Mouse (Mus musculus): ENCODE data around the gene Treml1.
"Not testable (repeated sequence)": the region's sequence is repeated elsewhere in the genome, so short reads cannot be mapped to it uniquely, and the experiment has no call there.

The Treml1 gene

DNA sequence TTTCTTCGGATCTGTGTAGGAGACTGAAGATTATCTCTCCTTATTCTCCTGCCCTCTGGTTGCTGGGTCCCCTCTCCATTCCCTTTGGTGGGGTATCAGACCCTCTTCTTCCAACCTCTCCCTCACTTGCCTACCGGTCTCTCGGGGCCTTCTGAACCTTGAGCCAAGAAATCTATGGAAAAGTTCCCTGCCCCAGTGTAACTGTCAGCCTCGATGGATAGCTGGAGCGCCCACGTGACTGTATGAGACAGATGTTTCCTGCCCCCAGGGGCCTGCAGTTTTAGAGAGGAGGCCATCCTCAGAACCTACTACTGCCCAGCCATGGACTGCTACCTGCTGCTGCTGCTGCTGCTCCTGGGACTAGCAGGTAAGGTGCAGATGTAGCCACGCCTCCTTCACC, at the start of gene Treml1:
TSS of gene Treml1 (plus strand) at position 301 of the 400 bp plus-strand sequence.
- DNase-seq (ENCODE audit: low spot score in 2 of 2) = no peak

DNA sequence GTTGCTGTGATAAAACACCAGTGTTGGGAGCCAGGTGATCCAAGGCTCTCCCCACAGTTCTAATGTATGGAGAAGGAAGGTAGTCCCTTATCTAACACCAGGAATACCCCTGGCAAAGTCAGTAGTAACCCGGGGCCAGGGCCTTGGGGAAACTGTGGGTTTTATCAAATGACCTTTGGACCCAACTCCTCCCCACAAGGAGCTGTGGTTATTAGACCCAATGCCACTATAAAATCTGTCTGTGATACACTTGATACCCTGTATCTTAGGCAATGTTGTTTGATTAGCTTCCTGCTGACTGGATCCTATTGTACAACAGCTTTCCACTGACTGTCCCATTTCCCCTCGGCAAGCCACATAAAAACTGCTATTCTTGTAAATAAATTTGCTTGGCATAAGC, 47.6 kb upstream of the Treml1 start:
- DNase-seq (ENCODE audit: low spot score in 2 of 2) = no peak

DNA sequence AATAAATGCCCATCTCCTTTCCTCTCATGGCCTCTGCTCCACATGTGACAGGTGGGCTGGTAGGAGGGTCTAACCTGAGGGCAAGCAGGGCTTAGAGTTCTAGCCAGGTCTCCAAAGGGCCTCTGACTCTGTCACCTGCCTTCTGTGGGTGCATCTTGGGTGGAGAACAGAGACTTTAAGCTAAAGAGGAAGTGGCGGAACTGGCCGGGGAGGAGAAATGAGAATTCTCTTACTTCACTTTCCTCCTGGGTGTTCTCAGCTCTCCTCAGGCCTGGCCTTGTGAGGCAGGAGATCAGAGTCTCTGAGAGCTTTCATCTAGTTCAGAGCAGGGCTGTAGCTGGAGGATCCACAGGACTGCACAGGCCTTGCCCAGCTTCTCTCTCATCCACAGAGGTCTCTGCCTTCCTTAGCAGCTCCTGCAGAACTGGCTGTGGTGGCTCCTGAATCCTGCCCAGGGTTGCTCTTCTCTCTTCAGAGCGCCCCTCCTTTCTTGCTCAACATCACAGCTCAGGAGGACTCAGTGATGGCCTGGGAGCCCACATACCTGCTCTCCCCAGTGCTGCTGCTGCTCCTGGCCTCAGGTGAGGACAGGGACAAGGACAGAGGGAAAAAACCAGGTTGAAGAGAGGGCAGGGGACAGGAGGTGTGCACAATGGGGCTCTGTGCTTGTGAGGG, 43.7 kb upstream of the Treml1 start, which contains the start of gene B430306N03Rik:
TSS of gene B430306N03Rik (plus strand) at position 237 of the 675 bp plus-strand sequence.
- DNase-seq (ENCODE audit: low spot score in 2 of 2) = not testable (repeated sequence)

DNA sequence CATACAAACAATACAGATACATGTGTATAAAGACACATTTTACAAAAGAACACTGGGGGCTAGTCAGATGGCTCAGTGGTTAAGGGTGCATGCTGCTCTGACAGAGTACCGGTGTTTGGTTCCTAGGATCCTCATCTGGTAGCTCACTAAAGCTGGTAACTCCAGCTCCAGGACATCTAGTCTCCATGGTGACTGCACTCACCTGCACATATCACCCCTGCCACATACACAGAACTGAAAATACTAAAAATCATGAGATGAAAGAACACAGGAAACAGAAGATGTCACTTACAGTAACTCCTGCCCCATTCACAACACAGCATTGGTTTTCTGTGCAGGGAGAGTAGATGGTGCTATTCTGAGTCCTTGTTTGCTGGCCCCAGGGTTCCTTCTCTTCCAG, 41.0 kb upstream of the Treml1 start:
- no peak for DNase-seq (ENCODE audit: low spot score in 2 of 2)

DNA sequence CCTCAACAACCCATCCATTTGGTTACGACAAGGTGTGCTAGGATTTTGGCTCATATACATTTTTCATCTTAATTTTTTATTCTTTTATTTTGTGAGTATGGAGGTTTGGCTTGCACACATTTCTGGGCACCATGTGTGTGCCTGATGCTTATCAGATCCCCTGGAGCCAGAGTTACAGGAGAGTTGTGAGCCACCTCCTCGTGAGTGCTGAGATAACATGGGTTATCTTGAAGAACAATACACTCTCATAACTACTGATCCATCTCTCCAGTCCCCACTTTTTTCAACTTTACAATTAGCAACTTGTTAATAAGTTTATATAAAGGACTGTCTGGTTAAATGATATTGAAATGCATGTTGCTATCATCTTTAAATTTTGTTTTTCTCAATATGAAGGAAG, 38.4 kb upstream of the Treml1 start:
- DNase-seq (ENCODE audit: low spot score in 2 of 2) = no peak

DNA sequence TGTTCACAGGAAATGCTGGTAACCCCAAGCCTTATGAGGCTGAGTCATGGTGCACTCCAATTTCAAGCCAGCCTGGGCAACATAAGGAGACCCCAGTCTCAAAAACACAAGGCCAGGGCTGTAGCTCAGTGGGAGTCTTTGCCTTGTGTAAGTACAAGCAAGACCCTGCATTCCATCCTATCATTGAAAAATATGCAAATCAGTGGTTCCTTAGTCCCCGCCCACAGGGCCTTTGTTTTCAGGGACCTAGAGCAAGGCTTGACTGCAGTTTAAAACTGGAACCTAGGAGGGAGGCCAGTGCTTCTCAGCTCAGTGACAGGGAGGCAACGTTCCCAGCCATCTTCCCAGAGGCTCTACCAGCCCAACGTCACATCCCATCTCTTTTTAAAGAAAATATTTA, 36.5 kb upstream of the Treml1 start:
- DNase-seq (ENCODE audit: low spot score in 2 of 2) = no peak

DNA sequence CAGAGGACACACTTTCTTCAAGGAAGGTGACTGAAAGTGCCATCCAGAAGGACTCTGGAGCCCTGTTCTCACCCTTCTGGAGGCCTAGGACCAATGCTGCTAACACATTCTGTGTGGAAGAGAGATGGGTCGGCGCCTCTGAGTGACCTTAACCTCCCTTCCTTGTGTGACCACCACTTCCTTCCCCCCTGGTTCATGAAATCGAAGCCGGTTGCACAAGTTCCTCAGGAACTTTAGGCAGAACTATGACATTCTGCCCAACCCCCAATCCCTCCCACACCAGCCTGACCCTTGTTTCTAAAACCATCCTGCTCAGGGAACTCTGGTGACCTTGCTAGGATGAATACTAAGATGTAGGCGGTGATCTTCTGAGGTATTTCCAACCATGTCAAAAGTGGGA, 35.5 kb upstream of the Treml1 start:
- DNase-seq (ENCODE audit: low spot score in 2 of 2) = no peak

DNA sequence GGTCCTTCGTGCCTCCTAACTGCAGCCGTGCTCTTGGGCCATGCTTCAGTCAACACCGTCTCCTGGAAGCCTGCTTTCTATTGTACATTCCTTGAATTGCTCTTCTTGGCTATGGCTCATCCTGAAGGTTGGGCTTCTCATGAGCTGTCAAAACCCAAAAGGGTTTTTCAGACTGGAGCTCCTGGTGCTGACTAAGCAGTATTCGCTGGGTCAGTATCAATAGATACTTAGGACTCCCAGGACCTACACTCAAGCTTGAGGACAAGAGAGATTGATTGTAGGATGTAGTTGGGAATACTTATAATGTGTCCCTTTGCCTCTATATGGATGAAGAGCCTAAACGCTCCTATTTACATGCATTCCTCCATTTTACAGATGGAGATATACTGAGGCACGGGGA, 34.6 kb upstream of the Treml1 start:
- no peak for DNase-seq (ENCODE audit: low spot score in 2 of 2)

DNA sequence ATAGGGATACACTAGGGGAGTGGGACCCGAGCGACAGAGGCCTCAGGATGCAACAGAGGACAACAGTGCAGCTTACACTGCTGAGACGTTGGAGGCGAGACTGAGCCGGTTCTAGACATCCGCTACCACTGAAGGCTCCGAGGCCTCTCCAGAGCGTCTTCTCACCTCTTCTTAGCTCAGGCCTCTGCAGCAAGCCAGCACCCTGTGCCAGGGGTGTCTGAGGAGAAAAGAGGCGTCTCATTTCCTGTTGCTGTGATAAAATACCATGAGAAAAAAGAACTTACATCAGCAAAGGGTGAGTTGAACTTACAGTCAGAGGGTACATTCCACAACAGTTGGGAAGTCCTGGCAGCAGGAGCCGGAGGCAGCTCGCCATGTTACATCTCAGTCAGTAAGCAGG, 34.1 kb upstream of the Treml1 start:
- no peak for DNase-seq (ENCODE audit: low spot score in 2 of 2)

DNA sequence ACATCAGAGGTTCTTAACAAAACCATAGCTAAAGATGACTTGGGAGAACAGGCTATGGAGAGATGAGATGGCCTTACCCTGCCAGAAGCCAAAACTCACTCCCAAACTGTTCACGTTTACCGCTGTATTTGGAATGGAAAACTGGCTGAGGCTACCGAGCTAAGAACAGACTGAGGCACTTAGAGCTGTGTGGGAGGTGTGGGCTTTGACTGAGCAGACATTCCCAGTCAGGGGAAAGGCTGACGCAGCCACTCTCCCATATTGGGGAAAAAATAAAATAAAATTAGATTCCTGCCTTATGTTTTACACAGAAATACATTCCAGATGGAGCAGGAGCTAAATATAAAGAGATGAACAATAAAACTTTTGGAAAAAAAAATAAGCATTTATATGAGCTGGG, 33.1 kb upstream of the Treml1 start:
- peak; percentile 22 to 37 for DNase-seq (ENCODE audit: low spot score in 2 of 2)

DNA sequence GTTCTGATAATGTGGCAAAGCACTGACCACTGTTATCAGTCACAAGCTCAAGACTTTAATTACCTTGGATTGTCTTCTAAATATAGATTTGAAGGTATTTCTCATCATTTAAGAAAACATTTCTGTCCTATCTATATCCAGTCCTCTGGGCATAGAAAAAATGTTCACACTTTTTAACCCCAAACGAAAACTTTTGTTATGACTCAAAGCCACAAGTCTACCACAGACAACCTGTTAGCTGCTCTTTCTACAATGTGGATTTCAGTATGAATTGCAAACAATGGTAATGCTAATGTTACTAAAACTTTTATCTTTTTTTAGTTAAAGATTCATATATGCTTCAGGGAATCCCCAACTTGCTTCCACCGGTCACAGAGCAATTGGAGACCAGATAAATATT, 27.2 kb upstream of the Treml1 start:
- no peak for DNase-seq (ENCODE audit: low spot score in 2 of 2)

DNA sequence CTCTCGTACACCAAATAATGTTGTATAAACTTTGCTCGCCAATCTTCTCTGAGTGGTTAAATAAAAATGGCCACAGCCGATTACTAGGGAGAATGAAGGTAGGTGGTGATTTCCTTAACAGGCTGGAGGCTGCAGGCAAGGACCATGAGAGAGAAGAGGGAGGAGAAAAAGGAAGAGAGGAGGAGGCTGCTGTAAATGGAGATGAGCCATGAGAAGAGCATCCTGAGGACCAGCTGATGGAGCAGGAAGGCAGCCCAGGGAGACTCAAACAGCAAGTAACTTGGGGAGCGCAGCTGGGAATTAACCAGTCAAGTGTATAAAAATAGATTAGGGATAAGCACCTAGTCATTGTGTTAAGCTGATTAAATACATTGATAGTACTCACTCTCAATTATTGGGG, 25.5 kb upstream of the Treml1 start:
- DNase-seq (ENCODE audit: low spot score in 2 of 2) = no peak

DNA sequence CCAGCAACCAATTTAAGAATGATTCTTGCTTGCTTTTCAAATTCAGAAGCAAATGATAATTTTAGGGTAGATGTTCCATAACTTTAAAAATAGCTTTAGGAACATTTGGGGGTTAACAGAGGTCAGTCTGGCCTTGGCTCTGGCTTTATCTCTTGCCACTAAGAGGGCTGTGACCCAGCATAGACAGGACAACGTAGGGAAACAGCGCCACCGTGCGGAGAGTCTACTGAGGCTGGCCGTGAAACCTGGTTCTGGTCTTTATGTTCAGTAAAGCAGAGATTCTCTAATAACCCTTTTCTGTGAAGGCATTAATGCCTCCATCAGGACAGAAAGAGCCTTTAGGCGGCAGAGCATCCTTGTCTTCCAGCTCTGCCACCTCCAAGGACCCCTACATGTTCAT, 22.9 kb upstream of the Treml1 start:
- DNase-seq (ENCODE audit: low spot score in 2 of 2) = peak; percentile 84 to 87

DNA sequence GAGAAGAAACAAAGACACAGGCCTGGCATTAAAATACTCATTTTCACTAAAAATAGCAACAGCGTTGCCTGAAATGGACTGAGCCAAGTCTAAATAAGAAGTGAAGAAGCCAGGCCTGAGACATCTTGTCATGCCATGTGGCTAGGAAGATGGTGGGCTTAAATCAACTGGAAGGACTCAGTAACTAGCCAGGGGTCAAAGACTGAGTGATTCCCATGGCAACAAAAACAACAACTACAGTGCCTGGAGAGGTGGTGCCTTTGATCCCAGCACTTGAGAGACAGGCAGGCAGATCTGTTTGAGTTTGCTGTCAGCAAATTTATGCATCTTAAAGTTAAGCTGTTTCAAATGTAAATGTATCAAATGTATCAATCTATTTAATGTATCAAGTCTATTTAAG, 19.4 kb upstream of the Treml1 start:
- no peak for DNase-seq (ENCODE audit: low spot score in 2 of 2)

DNA sequence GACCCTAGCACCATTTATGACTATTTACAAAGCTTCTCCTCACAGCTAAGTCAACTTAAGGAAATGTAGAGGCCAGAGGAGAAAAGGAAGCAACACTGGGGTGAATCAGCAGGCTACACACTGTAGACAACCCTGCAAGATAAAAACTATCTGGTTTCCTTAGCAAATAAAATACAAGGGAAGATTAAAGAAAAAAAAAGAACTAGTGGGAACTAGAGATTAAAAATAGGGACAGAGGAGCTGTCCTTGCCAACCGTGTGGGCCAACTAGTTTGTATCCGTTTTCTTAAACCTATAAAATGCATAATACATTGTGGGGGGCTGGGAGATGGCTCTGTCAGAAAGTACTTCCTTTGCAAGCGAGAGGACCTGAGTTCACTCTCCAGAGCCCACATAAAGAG, 17.8 kb upstream of the Treml1 start:
- DNase-seq (ENCODE audit: low spot score in 2 of 2) = no peak

DNA sequence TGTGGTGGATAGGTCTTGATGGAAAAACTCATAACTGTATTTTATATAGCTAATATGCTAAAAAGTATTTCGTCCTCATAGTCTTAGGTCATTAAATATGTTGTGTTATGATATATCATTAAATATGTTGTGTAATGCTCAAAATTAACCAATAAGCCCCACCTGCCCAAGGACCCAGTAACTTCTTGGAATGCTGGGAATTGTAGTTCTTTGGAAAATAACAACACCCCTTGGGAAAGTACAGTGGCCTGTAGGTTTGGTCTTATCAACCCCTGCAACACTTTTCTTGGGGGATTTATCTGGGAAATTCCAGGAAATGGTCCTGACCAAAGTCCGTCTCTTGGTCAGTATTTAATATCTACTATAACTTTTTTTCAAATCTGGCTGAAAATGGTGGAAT, 16.7 kb upstream of the Treml1 start:
- DNase-seq (ENCODE audit: low spot score in 2 of 2) = no peak

DNA sequence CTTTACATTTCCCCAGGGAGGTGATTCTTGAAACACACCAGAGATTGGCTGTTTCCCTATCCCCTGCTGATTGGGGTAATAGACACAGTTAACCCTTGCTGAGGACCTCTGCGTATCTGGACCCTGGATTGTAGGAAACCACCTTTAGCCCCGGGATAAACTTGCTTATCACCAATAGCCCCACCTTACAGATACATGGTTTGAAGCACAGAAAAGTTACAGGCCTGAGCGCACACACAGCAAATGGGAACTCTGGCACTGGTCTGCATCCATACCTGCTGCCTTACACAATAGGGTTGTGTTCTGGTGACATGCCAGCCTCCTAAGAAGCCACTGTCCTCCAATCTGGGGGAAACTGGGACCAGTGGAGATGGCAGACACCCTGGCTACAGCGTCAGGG, 13.9 kb upstream of the Treml1 start:
- no peak for DNase-seq (ENCODE audit: low spot score in 2 of 2)

DNA sequence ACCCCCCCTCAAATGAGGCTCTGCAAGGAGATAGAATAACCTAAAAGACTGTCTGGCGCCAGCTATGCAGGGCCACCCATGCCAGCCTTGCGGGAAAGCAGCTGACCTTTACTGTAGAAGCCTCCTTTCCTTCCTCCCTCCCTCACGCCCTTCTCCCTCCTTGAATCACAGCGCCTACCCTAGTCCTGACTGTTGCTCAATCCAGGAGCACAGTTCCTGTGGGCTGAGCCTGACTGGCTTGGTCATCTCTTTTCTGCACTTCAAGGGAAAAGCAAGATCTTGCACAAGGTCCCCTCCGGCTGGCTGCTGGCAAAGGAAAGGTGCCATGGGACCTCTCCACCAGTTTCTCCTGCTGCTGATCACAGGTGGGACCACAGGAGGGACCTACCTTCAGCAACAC, 13.5 kb upstream of the Treml1 start, which contains the start of gene Trem2:
TSS of gene Trem2 (plus strand) at position 171 of the 400 bp plus-strand sequence.
- no peak for DNase-seq (ENCODE audit: low spot score in 2 of 2)

DNA sequence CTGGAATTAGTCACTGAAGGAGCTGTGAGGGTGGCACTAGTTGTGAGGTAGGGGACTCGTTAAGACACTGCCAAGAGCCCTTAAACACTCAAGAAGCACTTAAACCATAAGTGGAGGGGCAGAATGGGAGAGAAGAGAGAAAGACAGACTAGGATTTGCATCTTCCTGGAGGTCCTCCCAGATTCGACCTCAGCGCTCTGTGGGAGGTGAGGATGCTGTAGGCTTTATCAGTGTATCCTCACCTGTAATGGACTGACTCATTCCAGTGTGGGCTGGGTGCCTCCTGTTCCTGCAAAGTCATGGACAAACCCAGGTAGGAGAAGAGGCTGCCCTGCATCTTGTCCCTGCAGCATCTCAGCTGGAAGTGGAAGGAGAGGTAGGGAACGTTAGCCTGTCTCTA, 12.9 kb upstream of the Treml1 start:
- no peak for DNase-seq (ENCODE audit: low spot score in 2 of 2)

DNA sequence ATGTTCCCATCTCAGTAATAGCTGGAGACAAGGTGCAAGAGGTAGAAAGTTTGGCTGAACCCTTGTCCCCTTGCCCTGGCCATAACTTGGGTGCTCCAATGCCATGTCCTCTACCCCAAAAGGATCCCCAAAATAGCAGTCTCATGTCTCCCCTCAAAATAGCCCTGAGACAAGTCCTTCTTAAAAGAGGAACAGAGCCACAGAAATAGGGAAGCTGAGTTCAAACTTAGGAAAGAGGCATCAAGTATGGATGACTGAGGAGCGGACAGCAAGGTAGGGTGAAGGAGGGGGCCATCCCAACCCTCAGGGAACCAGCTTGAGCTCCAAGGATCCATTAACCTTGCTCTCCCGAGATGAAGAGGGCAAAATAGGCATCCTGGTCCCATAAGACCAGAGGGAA, 12.4 kb upstream of the Treml1 start:
- no peak for DNase-seq (ENCODE audit: low spot score in 2 of 2)

DNA sequence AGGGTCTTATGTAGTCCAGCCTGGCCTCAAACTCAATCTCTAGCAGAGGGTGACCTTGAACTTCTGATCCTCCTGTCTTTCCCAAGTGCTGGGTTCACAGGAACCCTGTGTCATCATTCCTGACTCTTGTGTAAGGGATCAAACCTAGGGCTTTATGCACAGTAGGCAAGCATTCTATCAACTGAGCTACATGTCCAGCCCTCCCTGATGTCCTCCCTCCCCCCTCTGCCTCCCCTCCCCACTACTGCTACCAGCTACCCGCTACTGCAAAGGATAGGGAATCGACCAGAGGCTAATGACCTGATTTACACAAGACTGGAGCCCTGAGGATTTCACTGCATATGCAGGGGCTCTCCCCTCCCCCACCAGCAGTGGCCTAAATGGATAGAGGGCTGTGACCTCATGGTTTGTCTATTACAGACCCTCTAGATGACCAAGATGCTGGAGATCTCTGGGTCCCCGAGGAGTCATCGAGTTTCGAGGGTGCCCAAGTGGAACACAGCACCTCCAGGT, 9.0 kb upstream of the Treml1 start:
- DNase-seq (ENCODE audit: low spot score in 2 of 2) = no peak

DNA sequence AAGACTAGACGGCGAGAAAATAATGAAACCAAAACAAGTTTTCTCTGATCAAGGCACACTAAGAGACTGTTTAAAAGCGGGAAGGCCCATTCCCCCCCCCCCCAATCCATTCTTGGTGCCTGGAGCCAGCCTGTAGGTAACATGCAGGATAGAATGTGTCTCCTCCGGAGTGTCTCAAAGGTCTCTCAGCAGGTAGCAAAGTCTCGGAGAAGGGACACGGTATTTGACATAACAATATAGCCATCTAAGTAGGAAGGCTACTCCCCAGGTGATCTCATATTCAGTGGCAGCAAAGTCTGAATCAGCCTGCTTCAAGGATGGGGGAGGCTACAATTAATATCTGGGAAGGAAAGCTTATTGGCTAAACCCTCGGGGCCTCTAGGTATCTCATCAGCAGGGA, 6.7 kb upstream of the Treml1 start:
- DNase-seq (ENCODE audit: low spot score in 2 of 2) = not testable (repeated sequence)

DNA sequence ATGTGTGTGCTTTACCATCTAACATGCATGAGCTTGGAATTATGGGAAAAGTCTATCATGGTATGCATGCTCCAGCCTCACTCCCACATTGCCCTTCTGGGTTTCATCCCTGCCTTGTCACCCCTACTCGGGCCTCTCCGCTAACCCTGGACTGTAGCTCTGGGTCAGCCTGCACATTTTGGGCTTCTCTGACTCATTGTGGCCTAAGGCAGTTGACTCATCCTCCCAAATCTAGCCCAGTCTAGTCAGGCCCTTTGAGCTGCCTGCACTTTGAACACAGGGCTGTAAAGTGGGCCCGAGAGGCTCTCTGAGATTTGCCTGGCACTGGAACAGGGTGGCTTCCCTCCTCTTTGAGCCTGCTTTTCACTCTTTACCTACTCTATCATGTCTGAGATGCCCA, 3.9 kb upstream of the Treml1 start:
- no peak for DNase-seq (ENCODE audit: low spot score in 2 of 2)

DNA sequence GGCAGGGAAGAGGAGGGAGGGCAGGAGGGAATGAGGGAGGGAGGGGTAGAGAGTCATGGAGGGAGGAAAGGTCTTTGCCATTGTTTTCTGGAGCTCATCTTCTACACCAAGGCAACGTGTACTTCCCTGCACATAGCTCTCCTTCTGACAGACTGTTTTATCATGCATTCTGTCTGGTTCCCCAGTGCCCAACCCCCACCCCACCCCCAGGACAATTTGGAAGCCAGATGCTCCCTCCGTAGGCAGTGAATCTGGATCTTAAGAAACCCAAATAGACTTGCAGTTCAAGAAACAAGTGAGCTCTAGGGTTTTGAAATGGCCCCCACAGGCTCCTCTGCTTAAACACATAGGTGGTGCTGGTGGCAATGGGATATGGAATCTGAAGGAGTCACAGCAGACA, 1.8 kb upstream of the Treml1 start:
- no peak for DNase-seq (ENCODE audit: low spot score in 2 of 2)
